In genomic region chr9:121856649-121857416, GRCm38 (mm10) we compare ENCODE assay signal across 9 mouse cellular contexts. TPM values are rescaled to one million over a fixed set of nuclear protein-coding genes. Genes with fewer than 3 reads are reported as not detected.
DNase-seq lines count a peak whose midpoint lies in the region; ATAC-seq and TF ChIP-seq lines count a peak whose summit lies in the region.
"Had no signal": no experiment of that assay in that cellular context is flagged by ENCODE, and none has a peak within 500 bp of the region (broad histone marks: within the 10 kb centered on the region; RNA-seq: fewer than 3 reads in every experiment).

No protein-coding gene starts in this region.

- peak overlapping the region; percentile 99 for H3K27ac ChIP-seq in heart, embryonic 10.5 days
- peak overlapping the region; percentile 9; the same call in 1 of the 2 replicates for H3K27ac ChIP-seq in CH12.LX (ENCODE audit: insufficient read depth, low read depth)
- H3K27ac ChIP-seq in embryonic facial prominence, embryonic 12.5 days = peak overlapping the region; percentile 96
- H3K27ac ChIP-seq in lung, postnatal 0 days (ENCODE audit: low read length) = peak overlapping the region; percentile 98
- peak overlapping the region; percentile 74; the same call in 1 of the 2 replicates for H3K27ac ChIP-seq in stomach, embryonic 14.5 days (ENCODE audit: low read length)

- dilution Hi-C loops in CH12.LX (cut with MboI; ENCODE audit: extremely low pct_ligation_motif_present, extremely low pct_unique_long_range_greater_than_20kb, low sequenced_read_pairs) = no loop called here

- 2% methylated on average over 39 of the region's 39 CpGs for WGBS in heart, embryonic 10.5 days
- 2% methylated on average over 38 of the region's 39 CpGs for WGBS in embryonic facial prominence, embryonic 12.5 days
- 2% methylated on average over 32 of the region's 39 CpGs for WGBS in lung, postnatal 0 days
- WGBS in stomach, embryonic 14.5 days = 1% methylated on average over 37 of the region's 39 CpGs

- H3K36me3 ChIP-seq in heart, embryonic 10.5 days = peaks cover 11% of the 10 kb centered on the region
- peaks cover 2 to 37% of the 10 kb centered on the region in 2 experiments for H3K36me3 ChIP-seq in CH12.LX (replicated peaks in 1 of 2; ENCODE audit: control insufficient read depth in 1 of 2, insufficient read depth in 1 of 2, low read length in 1 of 2)
- H3K36me3 ChIP-seq in embryonic facial prominence, embryonic 12.5 days = 0 out of 2 replicates have a peak, but pooled peaks cover 1% of the 10 kb centered on the region
- peaks cover 2% of the 10 kb centered on the region; the same call in 1 of the 2 replicates for H3K36me3 ChIP-seq in lung, postnatal 0 days (ENCODE audit: insufficient read depth, low read length)
- peaks cover 4% of the 10 kb centered on the region for H3K36me3 ChIP-seq in stomach, embryonic 14.5 days (ENCODE audit: control insufficient read depth, insufficient read depth, low read length)

- peaks cover 8% of the 10 kb centered on the region; the same call in 1 of the 2 replicates for H3K4me1 ChIP-seq in heart, embryonic 10.5 days
- H3K4me1 ChIP-seq in CH12.LX (ENCODE audit: control insufficient read depth in 1 of 2, insufficient read depth in 2 of 2) = peaks cover 0 to 27% of the 10 kb centered on the region in 2 experiments; a peak in 2 of 4 replicates
- no peaks in the 10 kb centered on the region for H3K4me1 ChIP-seq in embryonic facial prominence, embryonic 12.5 days
- H3K4me1 ChIP-seq in lung, postnatal 0 days (ENCODE audit: insufficient read depth, low read depth, low read length) = 0 out of 2 replicates have a peak, but pooled peaks cover 3% of the 10 kb centered on the region
- H3K4me1 ChIP-seq in stomach, embryonic 14.5 days (ENCODE audit: control insufficient read depth, insufficient read depth, low read length) = peaks cover 6% of the 10 kb centered on the region; the same call in 1 of the 2 replicates

- H3K4me2 ChIP-seq in CH12.LX (ENCODE audit: insufficient read depth, low read depth, poor library complexity, severe bottlenecking) = peak overlapping the region; percentile 85
- peak overlapping the region; percentile 79 for H3K4me2 ChIP-seq in embryonic facial prominence, embryonic 12.5 days (replicated peaks)
- peak overlapping the region; percentile 75 for H3K4me2 ChIP-seq in lung, postnatal 0 days (replicated peaks; ENCODE audit: low read depth, low read length)
- peak overlapping the region; percentile 78 for H3K4me2 ChIP-seq in stomach, embryonic 14.5 days (replicated peaks; ENCODE audit: low read depth, low read length)

- H3K4me3 ChIP-seq in heart, embryonic 10.5 days = peak overlapping the region; percentile 94
- peak overlapping the region; percentile 71 to 94 (median 89) for H3K4me3 ChIP-seq in CH12.LX (replicated peaks in 1 of 3; ENCODE audit: low read depth in 2 of 3, low read length in 2 of 3, poor library complexity in 1 of 3)
- peak overlapping the region; percentile 80 for H3K4me3 ChIP-seq in embryonic facial prominence, embryonic 12.5 days
- peak overlapping the region; percentile 83 for H3K4me3 ChIP-seq in lung, postnatal 0 days (ENCODE audit: low read depth, low read length)
- peak overlapping the region; percentile 65 for H3K4me3 ChIP-seq in stomach, embryonic 14.5 days (ENCODE audit: low read depth, low read length)

- DNase-seq in heart, embryonic 10.5 days (ENCODE audit: low spot score) = peak; percentile 70
- DNase-seq in heart, adult 9 months (ENCODE audit: low spot score in 2 of 2) = no peak
- peak; percentile 24 for DNase-seq in CH12.LX (ENCODE audit: extremely low read depth)
- peak; percentile 50 for DNase-seq in lung, postnatal 0 days (ENCODE audit: low spot score)
- no peak for DNase-seq in right cerebral cortex, postnatal 4 days

- no peak for TF ChIP-seq RAD21 in CH12.LX (IDR thresholded peaks at IDR 0.05; ENCODE audit: low read depth, low read length)

- ATAC-seq in embryonic facial prominence, embryonic 12.5 days (ENCODE audit: insufficient number of reproducible peaks, insufficient read depth, low FRiP score, low TSS enrichment) = 0 out of 2 replicates have a peak, but pooled peaks have one; percentile 3
- peak; percentile 53 for ATAC-seq in inflammation-experienced regulatory T-cells, adult 6 months
- peak; percentile 12 for ATAC-seq in lung, postnatal 0 days
- ATAC-seq in stomach, embryonic 14.5 days (ENCODE audit: insufficient number of reproducible peaks, insufficient read depth, low FRiP score, low read depth) = peak; percentile 0; the same call in 1 of the 2 replicates

- H3K79me2 ChIP-seq in CH12.LX (replicated peaks; ENCODE audit: control insufficient read depth, extremely low read depth, insufficient read depth, poor library complexity, severe bottlenecking) = no peaks in the 10 kb centered on the region; the same call in 1 of the 2 replicates

- no peak for TF ChIP-seq POLR2A in CH12.LX (IDR thresholded peaks at IDR 0.05; ENCODE audit: low read depth, low read length)

- no peaks in the 10 kb centered on the region for H3K27me3 ChIP-seq in heart, embryonic 10.5 days (ENCODE audit: insufficient read depth, poor library complexity, severe bottlenecking)
- no peaks in the 10 kb centered on the region for H3K27me3 ChIP-seq in CH12.LX (replicated peaks)
- H3K27me3 ChIP-seq in embryonic facial prominence, embryonic 12.5 days = no peaks in the 10 kb centered on the region
- H3K27me3 ChIP-seq in lung, postnatal 0 days (replicated peaks; ENCODE audit: insufficient read depth, low read length) = no peaks in the 10 kb centered on the region
- no peaks in the 10 kb centered on the region for H3K27me3 ChIP-seq in stomach, embryonic 14.5 days (ENCODE audit: control insufficient read depth, insufficient read depth, low read length)

- TF ChIP-seq EP300 in CH12.LX (IDR thresholded peaks at IDR 0.05; ENCODE audit: low read length) = no peak
- no peak for TF ChIP-seq EP300 in lung, postnatal 0 days (IDR thresholded peaks at IDR 0.05)

- peak overlapping the region; percentile 84 for H3K9ac ChIP-seq in CH12.LX (ENCODE audit: insufficient read depth, low read depth)
- H3K9ac ChIP-seq in embryonic facial prominence, embryonic 12.5 days = peak overlapping the region; percentile 77
- H3K9ac ChIP-seq in lung, postnatal 0 days (replicated peaks; ENCODE audit: low read depth) = peak overlapping the region; percentile 80
- peak overlapping the region; percentile 63 for H3K9ac ChIP-seq in stomach, embryonic 14.5 days (replicated peaks; ENCODE audit: low read depth, low read length)

- in situ Hi-C loops in CH12.LX (cut with MboI; ENCODE audit: low pct_ligation_motif_present, low pct_unique_long_range_greater_than_20kb, low sequenced_read_pairs) = no loop called here

- TF ChIP-seq CTCF in CH12.LX (conservative IDR thresholded peaks at IDR 0.05 in 1 of 2, IDR thresholded peaks at IDR 0.05 in 1 of 2; ENCODE audit: low read depth in 2 of 2, low read length in 2 of 2) = no peak
- no peak for TF ChIP-seq CTCF in lung, postnatal 0 days (IDR thresholded peaks at IDR 0.05)

- H3K9me3 ChIP-seq in heart, embryonic 10.5 days = no peaks in the 10 kb centered on the region
- H3K9me3 ChIP-seq in CH12.LX (replicated peaks; ENCODE audit: low read length) = no peaks in the 10 kb centered on the region
- H3K9me3 ChIP-seq in embryonic facial prominence, embryonic 12.5 days = no peaks in the 10 kb centered on the region
- no peaks in the 10 kb centered on the region for H3K9me3 ChIP-seq in lung, postnatal 0 days (ENCODE audit: low read length)
- H3K9me3 ChIP-seq in stomach, embryonic 14.5 days (ENCODE audit: control insufficient read depth, low read depth, low read length) = no peaks in the 10 kb centered on the region

RNA-seq across cellular contexts. Expression of gene Higd1a, which starts 1.3 kb away (rescaled TPM):
- polyA plus RNA-seq in heart, embryonic 10.5 days (2016; fragmentation: Nextera tagmentation; extraction: Ambion mirVana) = 254 and 270 TPM in 2 replicates
- total RNA-seq in CH12.LX (2012; rRNA removed) (118 and 132 TPM in 2 replicates), CH12.LX (2014; rRNA removed) (90.6 and 93.2 TPM in 2 replicates)
- 75.4 and 79.3 TPM in 2 replicates for polyA plus RNA-seq in CH12.LX (2012; ENCODE audit: insufficient read length, low read depth)
- 128 and 154 TPM in 2 replicates for polyA plus RNA-seq in embryonic facial prominence, embryonic 12.5 days (2016; fragmentation: Nextera tagmentation; extraction: Ambion mirVana)
- 100 to 1,000 TPM; 108 to 167 (median 119) TPM for polyA plus RNA-seq in inflammation-experienced regulatory T-cells, adult 6 months (2017; shearing (Covaris generic))
- 164 and 206 TPM in 2 replicates for polyA plus RNA-seq in lung, postnatal 0 days (2015; fragmentation: Nextera tagmentation; extraction: Ambion mirVana)
- polyA plus RNA-seq in stomach, embryonic 14.5 days (2014; fragmentation: Nextera tagmentation; extraction: Ambion mirVana) = 289 and 309 TPM in 2 replicates

RNA-seq across cellular contexts. Expression of gene Ccdc13, which starts 17.6 kb away (rescaled TPM):
- polyA plus RNA-seq in heart, embryonic 10.5 days (2016; fragmentation: Nextera tagmentation; extraction: Ambion mirVana) = 0.21 and 0.28 TPM in 2 replicates
- total RNA-seq in CH12.LX (2012; rRNA removed) (0.25 and 0.34 TPM in 2 replicates), CH12.LX (2014; rRNA removed) (not detected in 2 replicates)
- 0.11 TPM in 1 of 2 replicates, not detected in the other for polyA plus RNA-seq in CH12.LX (2012; ENCODE audit: insufficient read length, low read depth)
- polyA plus RNA-seq in embryonic facial prominence, embryonic 12.5 days (2016; fragmentation: Nextera tagmentation; extraction: Ambion mirVana) = 1.3 and 1.5 TPM in 2 replicates
- polyA plus RNA-seq in inflammation-experienced regulatory T-cells, adult 6 months (2017; shearing (Covaris generic)) = not detected
- polyA plus RNA-seq in lung, postnatal 0 days (2015; fragmentation: Nextera tagmentation; extraction: Ambion mirVana) = 1.8 and 2.0 TPM in 2 replicates
- polyA plus RNA-seq in stomach, embryonic 14.5 days (2014; fragmentation: Nextera tagmentation; extraction: Ambion mirVana) = 1.4 TPM in 2 replicates
- total RNA-seq: neutrophil, adult 5-6 weeks had no signal

RNA-seq across cellular contexts. Expression of gene Ackr2, which starts 41.3 kb away (rescaled TPM):
- 0.31 TPM in 1 of 2 replicates, not detected in the other for polyA plus RNA-seq in heart, embryonic 10.5 days (2016; fragmentation: Nextera tagmentation; extraction: Ambion mirVana)
- total RNA-seq in CH12.LX (2012; rRNA removed) (2.9 and 4.5 TPM in 2 replicates), CH12.LX (2014; rRNA removed) (9.8 TPM in 2 replicates)
- polyA plus RNA-seq in CH12.LX (2012; ENCODE audit: insufficient read length, low read depth) = 13.0 and 13.9 TPM in 2 replicates
- 0.22 and 0.27 TPM in 2 replicates for polyA plus RNA-seq in embryonic facial prominence, embryonic 12.5 days (2016; fragmentation: Nextera tagmentation; extraction: Ambion mirVana)
- polyA plus RNA-seq in inflammation-experienced regulatory T-cells, adult 6 months (2017; shearing (Covaris generic)) = not detected
- polyA plus RNA-seq in lung, postnatal 0 days (2015; fragmentation: Nextera tagmentation; extraction: Ambion mirVana) = 14.8 and 16.2 TPM in 2 replicates
- polyA plus RNA-seq in stomach, embryonic 14.5 days (2014; fragmentation: Nextera tagmentation; extraction: Ambion mirVana) = 0.25 and 0.32 TPM in 2 replicates

RNA-seq across cellular contexts. Expression of gene Cyp8b1, which starts 59.3 kb away (rescaled TPM):
- polyA plus RNA-seq in heart, embryonic 10.5 days (2016; fragmentation: Nextera tagmentation; extraction: Ambion mirVana) = not detected in 2 replicates
- not detected in 2 replicates for total RNA-seq in CH12.LX (2012; rRNA removed)
- not detected in 2 replicates for total RNA-seq in CH12.LX (2014; rRNA removed)
- 0.27 TPM in 1 of 2 replicates, not detected in the other for polyA plus RNA-seq in CH12.LX (2012; ENCODE audit: insufficient read length, low read depth)
- not detected in 2 replicates for polyA plus RNA-seq in embryonic facial prominence, embryonic 12.5 days (2016; fragmentation: Nextera tagmentation; extraction: Ambion mirVana)
- not detected for polyA plus RNA-seq in inflammation-experienced regulatory T-cells, adult 6 months (2017; shearing (Covaris generic))
- polyA plus RNA-seq in lung, postnatal 0 days (2015; fragmentation: Nextera tagmentation; extraction: Ambion mirVana) = 0.10 and 0.18 TPM in 2 replicates
- polyA plus RNA-seq in stomach, embryonic 14.5 days (2014; fragmentation: Nextera tagmentation; extraction: Ambion mirVana) = not detected in 2 replicates
- total RNA-seq: neutrophil, adult 5-6 weeks had no signal

Comparison
In these comparisons a context has a peak if more than half of its experiments do, and no peak if none do; other contexts are left out.
1. DNase-seq: peak in heart, embryonic 10.5 days (single experiment), CH12.LX (single experiment) and lung, postnatal 0 days (single experiment); none in heart, adult 9 months (0 of 2) and right cerebral cortex, postnatal 4 days (single experiment).
2. H3K27ac ChIP-seq: peak in every context shown above with its lines; median percentile 99 in heart, embryonic 10.5 days; 98 in lung, postnatal 0 days; 96 in embryonic facial prominence, embryonic 12.5 days; 74 in stomach, embryonic 14.5 days; 9 in CH12.LX.
3. ATAC-seq: peak in every context shown above with its lines; median percentile 53 in inflammation-experienced regulatory T-cells, adult 6 months; 12 in lung, postnatal 0 days; 3 in embryonic facial prominence, embryonic 12.5 days; 0 in stomach, embryonic 14.5 days.
4. RNA of gene Ackr2, which starts 41.3 kb away (polyA plus RNA-seq): 14.8 to 16.2 TPM in lung, postnatal 0 days and 13.0 to 13.9 TPM in CH12.LX; 0.25 to 0.32 TPM in stomach, embryonic 14.5 days, 0.31 TPM in heart, embryonic 10.5 days, 0.22 to 0.27 TPM in embryonic facial prominence, embryonic 12.5 days and not detected in inflammation-experienced regulatory T-cells, adult 6 months; every median in the first group is over 10 times any median in the second.
5. Peak in every context shown above with its lines, with median percentiles within 50 percentile points of each other: H3K4me3 ChIP-seq, H3K4me2 ChIP-seq and H3K9ac ChIP-seq.